Mouse (Mus musculus) liver, embryonic 15.5 days (tissue): ENCODE data around the gene Gimap9. TPM values are rescaled to one million over a fixed set of nuclear protein-coding genes. Genes with fewer than 3 reads are reported as not detected.
"Not testable (repeated sequence)": the region's sequence is repeated elsewhere in the genome, so short reads cannot be mapped to it uniquely, and the experiment has no call there.

ENCODE experiments used
- ATAC-seq: fragments of 200-750 bp; cut with Nextera tagmentation; 2 replicates; pipeline ENCODE4 v1.8.0; 2017; ENCODE audit warnings: moderate number of reproducible peaks, mild to moderate bottlenecking, moderate library complexity; ENCODE audit not compliant: insufficient read depth
- H3K27ac ChIP-seq: fragments of 300-500 bp; sonication (generic); replicated peaks from 2 replicates; pipeline ENCODE4 v1.5.1; 2015; ENCODE audit warnings: mild to moderate bottlenecking, inconsistent platforms
- H3K27me3 ChIP-seq: fragments of 300-500 bp; sonication (generic); 2 replicates; pipeline ENCODE4 v1.6.1; 2015; ENCODE audit warnings: mild to moderate bottlenecking, inconsistent platforms
- H3K36me3 ChIP-seq: fragments of 300-500 bp; sonication (generic); replicated peaks from 2 replicates; pipeline ENCODE4 v1.6.1; 2015; ENCODE audit warnings: moderate library complexity, mild to moderate bottlenecking, inconsistent platforms
- H3K4me1 ChIP-seq: fragments of 300-500 bp; sonication (generic); replicated peaks from 2 replicates; pipeline ENCODE4 v1.6.1; 2015; ENCODE audit warnings: inconsistent platforms
- H3K4me2 ChIP-seq: fragments of 300-500 bp; sonication (generic); 2 replicates; pipeline ENCODE4 v1.6.1; 2015; ENCODE audit warnings: moderate library complexity, mild to moderate bottlenecking, inconsistent platforms
- H3K4me3 ChIP-seq: fragments of 300-500 bp; sonication (generic); replicated peaks from 2 replicates; pipeline ENCODE4 v1.5.1; 2015; ENCODE audit warnings: mild to moderate bottlenecking, inconsistent platforms
- H3K9ac ChIP-seq: fragments of 300-500 bp; sonication (generic); 2 replicates; pipeline ENCODE4 v1.6.1; 2015; ENCODE audit warnings: moderate library complexity, mild to moderate bottlenecking, inconsistent platforms
- H3K9me3 ChIP-seq: fragments of 300-500 bp; sonication (generic); replicated peaks from 2 replicates; pipeline ENCODE4 v1.6.1; 2016; ENCODE audit warnings: inconsistent platforms
- WGBS: fragments of 180-500 bp; shearing (Covaris S2); methylation state at CpG from one replicate; pipeline ENCODE4 v1.1.7; 2015; ENCODE audit warnings: mixed read lengths; ENCODE audit not compliant: insufficient replicate concordance; 5-methylcytosine and 5-hydroxymethylcytosine counted together
- polyA plus RNA-seq: library from polyadenylated mRNA; unstranded; fragments of >200 nt; fragmentation: Nextera tagmentation; extraction: Ambion mirVana; gene quantifications from 2 replicates; pipeline ENCODE4 v1.2.1, GENCODE M21; 2015

Gimap9 gene
- polyA plus RNA-seq, 1 experiment from 2014 or later, result 9.5 TPM

GRCm38 (mm10) chr6:48680421-48680820 lies 4.5 kb downstream of the Gimap9 start:
- Histone ChIP-seq H3K4me2 (no peak overlapping the region), H3K4me3 (no peak overlapping the region), H3K9ac (no peak overlapping the region), H3K27me3 (no peaks in the 10 kb centered on the region), H3K36me3 (no peaks in the 10 kb centered on the region), H3K27ac (no peak overlapping the region), H3K9me3 (no peaks in the 10 kb centered on the region), H3K4me1 (peaks cover 22% of the 10 kb centered on the region)
- no peak for ATAC-seq
- WGBS, result 42% methylated on average over 5 of the region's 5 CpGs

DNA sequence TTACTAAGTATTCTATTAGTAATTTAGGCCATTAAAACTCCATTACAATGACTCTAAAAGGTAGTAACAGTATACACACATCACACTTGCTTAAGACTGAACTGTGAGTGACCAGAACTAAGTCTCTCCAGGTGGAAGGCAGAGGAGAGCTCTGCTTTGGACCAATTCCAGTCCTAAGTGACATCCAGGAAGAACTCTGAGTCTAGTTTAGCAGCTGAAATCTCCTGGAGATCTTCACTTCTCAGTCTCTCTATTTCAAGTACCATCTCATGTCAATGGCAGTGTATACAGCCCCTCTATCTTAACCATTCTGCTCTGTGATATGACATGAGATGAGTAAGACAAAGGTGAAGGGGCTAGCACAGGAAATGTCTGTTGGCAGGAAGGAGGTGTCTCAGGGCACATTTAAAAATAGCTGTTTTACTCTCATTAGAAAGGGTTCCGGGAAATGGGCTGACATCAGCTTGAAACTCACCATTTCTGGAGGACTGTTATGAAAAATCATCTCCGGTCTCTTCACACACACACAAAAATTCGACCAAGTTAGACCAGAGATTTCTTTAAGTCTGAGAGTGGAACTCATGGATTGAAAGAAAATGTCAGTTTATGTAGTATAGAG lies 5.7 kb downstream of the Gimap9 start:
- Histone ChIP-seq H3K27ac (no peak overlapping the region), H3K9me3 (no peaks in the 10 kb centered on the region), H3K4me3 (no peak overlapping the region), H3K4me1 (peaks cover 11% of the 10 kb centered on the region), H3K9ac (no peak overlapping the region), H3K27me3 (no peaks in the 10 kb centered on the region), H3K36me3 (no peaks in the 10 kb centered on the region), H3K4me2 (no peak overlapping the region)
- 16% methylated on average over 3 of the region's 3 CpGs for WGBS
- ATAC-seq, result no peak

DNA sequence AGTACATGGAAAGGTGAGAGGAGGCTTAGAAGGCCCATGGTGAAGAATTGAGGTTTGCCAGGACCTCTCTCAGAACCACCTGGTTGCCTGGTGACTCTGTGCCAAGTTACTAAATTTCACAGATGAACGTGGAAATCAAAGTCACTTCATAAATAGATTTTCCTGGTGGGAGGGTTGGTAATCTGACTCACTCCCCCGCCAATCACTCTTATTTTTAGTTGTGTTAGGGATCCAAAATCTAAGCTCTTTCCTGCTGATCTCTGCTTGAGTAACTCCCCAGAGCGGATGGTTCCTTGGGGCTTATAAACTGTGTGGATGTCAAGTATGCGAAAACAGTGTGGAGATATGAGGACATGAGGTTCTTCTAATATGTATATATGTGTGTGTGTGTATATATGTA lies 6.3 kb downstream of the Gimap9 start:
- Histone ChIP-seq H3K27me3 (no peaks in the 10 kb centered on the region), H3K4me3 (no peak overlapping the region), H3K27ac (no peak overlapping the region), H3K4me1 (peaks cover 7% of the 10 kb centered on the region; the same call in 1 of the 2 replicates), H3K4me2 (no peak overlapping the region), H3K9me3 (no peaks in the 10 kb centered on the region), H3K9ac (no peak overlapping the region), H3K36me3 (no peaks in the 10 kb centered on the region)
- WGBS, result 59% methylated on average over 4 of the region's 4 CpGs
- no peak for ATAC-seq

GRCm38 (mm10) chr6:48683263-48683821 lies 7.4 kb downstream of the Gimap9 start:
- not testable (repeated sequence) for H3K9ac ChIP-seq, H3K36me3 ChIP-seq, H3K27ac ChIP-seq, H3K4me2 ChIP-seq, ATAC-seq, H3K27me3 ChIP-seq, H3K4me1 ChIP-seq, H3K9me3 ChIP-seq, H3K4me3 ChIP-seq
- 72% methylated on average over 4 of the region's 4 CpGs for WGBS

DNA sequence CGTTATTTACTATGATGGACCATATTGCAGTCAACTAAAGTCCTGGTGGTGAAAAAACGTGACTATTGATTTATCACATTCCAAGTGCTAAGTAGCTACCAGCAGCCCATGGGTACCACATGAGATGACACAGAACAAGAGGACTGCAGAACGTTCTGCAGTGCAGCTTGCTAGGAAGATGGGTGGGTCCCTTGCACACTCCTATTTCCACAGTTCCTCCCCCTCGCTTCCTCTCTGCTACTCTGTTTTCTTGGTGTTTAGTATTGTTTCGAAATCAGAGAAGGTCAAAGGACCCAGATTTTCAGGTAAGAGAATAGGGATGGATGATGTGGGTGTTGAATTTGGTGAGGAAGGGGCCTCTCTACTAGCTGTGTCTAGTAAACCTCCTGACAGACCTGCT lies 8.4 kb downstream of the Gimap9 start, which contains the start of gene Gimap4:
TSS of gene Gimap4 (plus strand) at position 231 of the 400 bp plus-strand sequence.
- Histone ChIP-seq H3K27ac (peak within 1 kb of the TSS; percentile 16; the same call in 1 of the 2 replicates), H3K9me3 (no peaks in the 10 kb centered on the region), H3K27me3 (no peaks in the 10 kb centered on the region), H3K4me3 (no peak within 1 kb of the TSS), H3K36me3 (no peaks in the 10 kb centered on the region), H3K4me1 (0 out of 2 replicates have a peak, but pooled peaks cover 3% of the 10 kb centered on the region), H3K4me2 (no peak within 1 kb of the TSS), H3K9ac (no peak within 1 kb of the TSS)
- 33% methylated on average over 5 of the region's 5 CpGs for whole genome bisulfite sequencing
- no peak for ATAC-seq

DNA sequence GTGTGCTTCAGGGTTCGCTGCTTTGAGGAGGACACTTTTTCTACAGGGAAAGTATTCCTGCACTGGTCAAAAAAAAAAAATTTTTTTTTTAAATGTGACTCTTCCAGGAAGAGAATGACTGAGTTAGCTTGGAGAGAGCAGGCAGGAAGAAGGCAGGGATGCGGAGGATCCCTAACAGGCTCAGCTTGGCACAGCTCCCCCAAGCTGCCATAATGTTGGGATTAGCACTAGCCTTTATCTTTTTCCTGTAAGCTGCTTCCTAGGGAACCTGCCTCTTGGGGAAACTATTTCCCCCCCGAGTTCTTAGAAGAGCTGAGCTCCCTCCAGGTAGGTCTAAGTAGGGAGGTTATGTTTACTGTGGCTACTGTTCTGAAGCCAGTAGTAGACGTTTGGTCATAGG lies 8.9 kb downstream of the Gimap9 start:
- Histone ChIP-seq H3K4me2 (no peak overlapping the region), H3K4me3 (no peak overlapping the region), H3K9ac (no peak overlapping the region), H3K36me3 (no peaks in the 10 kb centered on the region), H3K27me3 (no peaks in the 10 kb centered on the region), H3K27ac (peak overlapping the region; percentile 16; the same call in 1 of the 2 replicates), H3K9me3 (no peaks in the 10 kb centered on the region), H3K4me1 (0 out of 2 replicates have a peak, but pooled peaks cover 3% of the 10 kb centered on the region)
- WGBS, result 34% methylated on average over 4 of the region's 4 CpGs
- ATAC-seq, result no peak

- H3K27me3 ChIP-seq, result no peaks in the 10 kb centered on the region
- 44% methylated on average over 2 of the region's 2 CpGs for WGBS
- ATAC-seq, result no peak
- H3K27ac ChIP-seq, result peak overlapping the region; percentile 16; the same call in 1 of the 2 replicates
- H3K4me1 ChIP-seq, result 0 out of 2 replicates have a peak, but pooled peaks cover 3% of the 10 kb centered on the region
- no peak overlapping the region for H3K9ac ChIP-seq
- no peak overlapping the region for H3K4me3 ChIP-seq
- no peaks in the 10 kb centered on the region for H3K9me3 ChIP-seq
- H3K36me3 ChIP-seq, result no peaks in the 10 kb centered on the region
- H3K4me2 ChIP-seq, result no peak overlapping the region
Measured at GRCm38 (mm10) chr6:48685251-48685650, 9.3 kb downstream of the Gimap9 start.

- Histone ChIP-seq H3K4me1 (0 out of 2 replicates have a peak, but pooled peaks cover 3% of the 10 kb centered on the region), H3K36me3 (no peaks in the 10 kb centered on the region), H3K9ac (no peak overlapping the region), H3K4me2 (no peak overlapping the region), H3K4me3 (no peak overlapping the region), H3K9me3 (no peaks in the 10 kb centered on the region), H3K27ac (peak overlapping the region; percentile 16; the same call in 1 of the 2 replicates), H3K27me3 (no peaks in the 10 kb centered on the region)
- ATAC-seq, result no peak
- whole genome bisulfite sequencing, result 39% methylated on average over 7 of the region's 7 CpGs
Measured at GRCm38 (mm10) chr6:48685694-48686665, 10.1 kb downstream of the Gimap9 start.

GRCm38 (mm10) chr6:48687077-48687476 lies 11.1 kb downstream of the Gimap9 start:
- 11% methylated on average over 2 of the region's 2 CpGs for WGBS
- H3K4me2 ChIP-seq, result no peak overlapping the region
- H3K9me3 ChIP-seq, result no peaks in the 10 kb centered on the region
- no peaks in the 10 kb centered on the region for H3K27me3 ChIP-seq
- H3K27ac ChIP-seq, result no peak overlapping the region
- 0 out of 2 replicates have a peak, but pooled peaks cover 3% of the 10 kb centered on the region for H3K4me1 ChIP-seq
- no peak overlapping the region for H3K9ac ChIP-seq
- no peak for ATAC-seq
- no peak overlapping the region for H3K4me3 ChIP-seq
- H3K36me3 ChIP-seq, result no peaks in the 10 kb centered on the region

- WGBS, result 50% methylated on average over 2 of the region's 2 CpGs
- no peak for ATAC-seq
- H3K4me1 ChIP-seq, result no peaks in the 10 kb centered on the region
- no peak overlapping the region for H3K27ac ChIP-seq
- no peak overlapping the region for H3K4me2 ChIP-seq
- H3K27me3 ChIP-seq, result no peaks in the 10 kb centered on the region
- H3K36me3 ChIP-seq, result no peaks in the 10 kb centered on the region
- H3K9ac ChIP-seq, result no peak overlapping the region
- H3K4me3 ChIP-seq, result no peak overlapping the region
- no peaks in the 10 kb centered on the region for H3K9me3 ChIP-seq
Measured at GRCm38 (mm10) chr6:48689320-48689719, 13.4 kb downstream of the Gimap9 start.

DNA sequence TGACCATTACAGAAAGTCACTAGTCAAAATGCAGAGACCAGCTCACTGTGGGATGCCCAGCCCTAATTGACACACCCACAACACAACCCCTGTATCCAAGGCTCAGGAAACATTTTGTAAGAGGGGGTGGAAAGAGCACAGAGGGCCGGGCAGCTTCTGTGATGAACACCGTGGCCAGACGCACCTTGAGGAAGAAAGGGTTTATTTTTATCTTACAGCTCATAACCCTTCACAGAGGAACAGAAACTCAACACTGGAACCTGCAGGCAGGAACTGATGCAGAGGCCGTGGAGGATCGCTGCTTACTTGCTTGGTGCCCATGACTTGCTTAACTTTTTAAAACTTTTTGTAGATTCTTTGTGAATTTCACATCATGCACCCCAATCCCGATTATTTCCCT lies 17.0 kb downstream of the Gimap9 start:
- Histone ChIP-seq H3K4me1 (no peaks in the 10 kb centered on the region), H3K27me3 (no peaks in the 10 kb centered on the region), H3K27ac (no peak overlapping the region), H3K4me2 (no peak overlapping the region), H3K9ac (no peak overlapping the region), H3K36me3 (no peaks in the 10 kb centered on the region), H3K9me3 (no peaks in the 10 kb centered on the region), H3K4me3 (no peak overlapping the region)
- ATAC-seq, result no peak
- 54% methylated on average over 6 of the region's 6 CpGs for WGBS
